Mouse (Mus musculus) megakaryocyte, embryonic 14.5 days (primary cell): Measurements from ENCODE around the gene Txndc11. TPM values are rescaled to one million over a fixed set of nuclear protein-coding genes. Genes with fewer than 3 reads are reported as not detected.

Experiments used
- H3K27me3 ChIP-seq: replicated peaks from 2 replicates; pipeline ENCODE3; 2012; ENCODE audit warnings: inconsistent platforms
- H3K36me3 ChIP-seq: replicated peaks from 2 replicates; pipeline ENCODE3; 2012; ENCODE audit warnings: low read length, inconsistent platforms, mixed read lengths
- H3K4me1 ChIP-seq: 2 replicates; pipeline ENCODE4 v1.6.1; 2012; ENCODE audit warnings: inconsistent platforms
- H3K4me3 ChIP-seq: replicated peaks from 2 replicates; pipeline ENCODE3; 2012; ENCODE audit warnings: moderate library complexity, mild to moderate bottlenecking, inconsistent platforms
- H3K9me3 ChIP-seq: 2 replicates; pipeline ENCODE4 v1.6.1; 2012; ENCODE audit warnings: inconsistent platforms
- FLI1 ChIP-seq: IDR thresholded peaks from 2 replicates; pipeline ENCODE4 v1.6.1; 2012; ENCODE audit warnings: low read length, inconsistent platforms, mixed read lengths
- GATA1 ChIP-seq: IDR thresholded peaks from 3 replicates; pipeline ENCODE4 v1.6.1; 2012; ENCODE audit warnings: mixed read lengths, low read length, inconsistent platforms, borderline replicate concordance
- polyA plus RNA-seq: library from polyadenylated mRNA; stranded (reverse); fragments of >175 nt; gene quantifications from 2 replicates; pipeline ENCODE4 v1.2.3, GENCODE M21; 2012; ENCODE audit warnings: low replicate concordance; ENCODE audit not compliant: insufficient read depth

Gene Txndc11
- polyA plus RNA-seq, 1 experiment = 30.8 TPM

- no peak for TF ChIP-seq FLI1
- H3K4me1 ChIP-seq = peaks cover 57% of the 10 kb centered on the region
- no peaks in the 10 kb centered on the region for H3K9me3 ChIP-seq
- peaks cover 99% of the 10 kb centered on the region for H3K36me3 ChIP-seq
- H3K27me3 ChIP-seq = no peaks in the 10 kb centered on the region
- H3K4me3 ChIP-seq = no peak overlapping the region
Observed at GRCm38 (mm10) chr16:11084181-11084580, 50.3 kb downstream of the Txndc11 start.

DNA sequence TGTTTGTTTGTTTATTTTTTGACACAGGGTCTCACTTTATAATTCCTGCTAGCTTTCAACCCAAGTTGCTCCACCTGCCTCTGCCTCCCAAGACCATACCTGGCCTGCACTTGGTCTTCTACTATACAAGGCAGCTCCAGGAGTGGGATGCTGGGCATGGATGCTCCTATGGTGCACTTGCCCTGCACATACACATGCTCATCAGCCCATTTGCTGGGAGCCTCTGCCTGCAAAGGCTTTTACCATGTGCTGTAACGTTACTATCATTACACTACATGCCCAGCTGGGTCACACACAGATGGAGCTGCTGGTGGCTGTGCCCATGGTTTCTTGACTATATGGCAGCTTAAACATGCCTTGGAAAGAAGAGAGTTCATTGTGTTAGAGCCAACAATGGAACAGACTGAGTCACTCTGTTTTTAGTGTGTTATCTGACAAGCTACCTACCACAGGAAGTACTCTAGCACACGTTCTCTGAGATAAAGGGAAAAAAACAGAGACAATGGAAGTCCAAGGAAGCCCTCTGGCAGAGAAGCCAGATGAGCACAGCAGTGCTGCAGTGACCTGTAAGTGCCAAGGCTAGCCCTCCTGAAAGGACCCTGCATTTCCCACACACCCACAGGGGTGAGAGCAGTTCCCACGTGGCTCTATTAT is 56.1 kb downstream of the Txndc11 start:
- TF ChIP-seq GATA1 (peak; percentile 86; the same call in 2 of the 3 replicates), FLI1 (no peak; the same call in 1 of the 2 replicates)
- H3K36me3 ChIP-seq = peaks cover 99% of the 10 kb centered on the region
- H3K4me1 ChIP-seq = peaks cover 67% of the 10 kb centered on the region
- no peaks in the 10 kb centered on the region for H3K27me3 ChIP-seq
- peak overlapping the region; percentile 86 for H3K4me3 ChIP-seq
- H3K9me3 ChIP-seq = no peaks in the 10 kb centered on the region

DNA sequence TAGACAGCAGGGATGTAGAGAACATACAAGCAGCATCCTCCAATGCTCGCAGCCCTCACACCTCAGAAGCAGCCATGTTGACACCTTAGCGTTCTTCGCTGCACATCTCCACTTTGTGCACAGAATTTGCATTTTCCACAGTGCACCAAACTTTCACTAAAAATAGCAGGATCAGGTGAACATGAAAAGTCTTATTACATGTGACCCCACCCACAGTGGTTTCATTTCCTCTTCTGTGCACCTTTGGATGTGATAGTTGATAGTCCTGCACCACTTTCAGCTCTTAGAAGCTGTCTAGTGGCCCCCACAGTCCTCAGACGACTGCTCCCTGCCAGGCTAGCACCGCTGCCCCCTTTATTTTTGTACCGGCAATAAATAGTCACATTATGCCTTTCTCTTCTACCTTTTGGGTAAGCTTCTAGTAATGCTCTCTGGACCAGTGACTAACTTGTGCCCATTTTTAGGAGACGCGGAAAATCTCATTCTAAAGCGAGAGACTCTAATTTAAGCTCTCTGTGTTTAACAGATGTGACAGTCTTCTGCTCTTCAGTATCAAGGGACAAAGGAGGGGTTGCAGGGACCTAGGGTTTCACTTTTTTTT is 56.7 kb downstream of the Txndc11 start:
- Histone ChIP-seq H3K9me3 (no peaks in the 10 kb centered on the region), H3K4me1 (peaks cover 68% of the 10 kb centered on the region), H3K36me3 (peaks cover 98% of the 10 kb centered on the region), H3K4me3 (peak overlapping the region; percentile 72), H3K27me3 (no peaks in the 10 kb centered on the region)
- TF ChIP-seq FLI1 = no peak
- TF ChIP-seq GATA1 = no peak

- no peak overlapping the region for H3K4me3 ChIP-seq
- no peaks in the 10 kb centered on the region for H3K9me3 ChIP-seq
- H3K4me1 ChIP-seq = peaks cover 85% of the 10 kb centered on the region
- no peak for TF ChIP-seq GATA1
- no peak for TF ChIP-seq FLI1
- peaks cover 4% of the 10 kb centered on the region for H3K27me3 ChIP-seq
- peaks cover 89% of the 10 kb centered on the region for H3K36me3 ChIP-seq
Observed at GRCm38 (mm10) chr16:11073060-11073459, 61.4 kb downstream of the Txndc11 start.

DNA sequence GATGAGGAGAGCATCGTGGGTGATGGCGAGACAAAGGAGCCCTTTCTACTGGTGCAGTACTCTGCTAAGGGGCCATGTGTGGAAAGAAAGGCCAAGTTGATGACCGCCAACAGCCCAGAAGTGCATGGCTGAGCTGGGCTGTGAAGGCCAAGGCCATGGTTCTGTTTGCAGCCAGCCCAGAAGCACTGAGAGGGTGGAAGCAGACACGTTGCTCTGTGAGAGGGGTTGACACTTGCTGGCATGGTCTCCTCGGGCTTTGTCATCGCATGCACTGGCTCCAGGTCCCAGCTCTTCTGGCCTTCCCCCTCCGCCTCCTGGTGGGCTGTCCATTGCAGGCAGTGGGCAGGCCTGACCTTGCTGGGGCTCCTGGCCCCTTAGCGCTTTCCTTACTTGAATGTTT is 62.0 kb downstream of the Txndc11 start:
- Histone ChIP-seq H3K4me1 (peaks cover 85% of the 10 kb centered on the region), H3K9me3 (no peaks in the 10 kb centered on the region), H3K4me3 (no peak overlapping the region), H3K36me3 (peaks cover 87% of the 10 kb centered on the region), H3K27me3 (peaks cover 10% of the 10 kb centered on the region)
- TF ChIP-seq FLI1 (no peak), GATA1 (no peak)

- Histone ChIP-seq H3K4me3 (no peak overlapping the region), H3K36me3 (peaks cover 82% of the 10 kb centered on the region), H3K9me3 (no peaks in the 10 kb centered on the region), H3K4me1 (peaks cover 88% of the 10 kb centered on the region), H3K27me3 (peaks cover 12% of the 10 kb centered on the region)
- TF ChIP-seq GATA1 (no peak), FLI1 (no peak)
Observed at GRCm38 (mm10) chr16:11071887-11072286, 62.6 kb downstream of the Txndc11 start.

DNA sequence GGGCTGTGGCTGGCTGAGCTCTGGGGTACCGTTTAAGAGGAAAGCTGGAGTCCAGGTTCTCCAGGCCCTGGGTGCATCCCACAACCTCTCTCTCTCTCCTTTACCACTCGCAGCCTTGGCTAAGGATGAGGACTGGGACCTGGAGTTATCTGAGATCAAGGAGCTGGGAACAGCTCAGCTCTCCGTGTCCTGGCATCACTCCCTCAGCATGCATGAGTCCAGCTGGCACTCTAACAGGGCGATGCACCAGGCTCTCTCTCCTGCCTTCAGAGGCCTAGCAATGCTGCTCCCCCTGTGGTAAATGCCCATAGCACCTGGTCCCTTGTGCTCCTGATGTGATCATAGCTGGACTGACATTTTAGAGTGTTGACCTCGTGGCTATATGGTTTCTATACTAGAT is 63.3 kb downstream of the Txndc11 start:
- Histone ChIP-seq H3K4me1 (peaks cover 91% of the 10 kb centered on the region), H3K4me3 (no peak overlapping the region), H3K27me3 (peaks cover 16% of the 10 kb centered on the region), H3K9me3 (no peaks in the 10 kb centered on the region), H3K36me3 (peaks cover 74% of the 10 kb centered on the region)
- no peak for TF ChIP-seq GATA1
- TF ChIP-seq FLI1 = no peak

DNA sequence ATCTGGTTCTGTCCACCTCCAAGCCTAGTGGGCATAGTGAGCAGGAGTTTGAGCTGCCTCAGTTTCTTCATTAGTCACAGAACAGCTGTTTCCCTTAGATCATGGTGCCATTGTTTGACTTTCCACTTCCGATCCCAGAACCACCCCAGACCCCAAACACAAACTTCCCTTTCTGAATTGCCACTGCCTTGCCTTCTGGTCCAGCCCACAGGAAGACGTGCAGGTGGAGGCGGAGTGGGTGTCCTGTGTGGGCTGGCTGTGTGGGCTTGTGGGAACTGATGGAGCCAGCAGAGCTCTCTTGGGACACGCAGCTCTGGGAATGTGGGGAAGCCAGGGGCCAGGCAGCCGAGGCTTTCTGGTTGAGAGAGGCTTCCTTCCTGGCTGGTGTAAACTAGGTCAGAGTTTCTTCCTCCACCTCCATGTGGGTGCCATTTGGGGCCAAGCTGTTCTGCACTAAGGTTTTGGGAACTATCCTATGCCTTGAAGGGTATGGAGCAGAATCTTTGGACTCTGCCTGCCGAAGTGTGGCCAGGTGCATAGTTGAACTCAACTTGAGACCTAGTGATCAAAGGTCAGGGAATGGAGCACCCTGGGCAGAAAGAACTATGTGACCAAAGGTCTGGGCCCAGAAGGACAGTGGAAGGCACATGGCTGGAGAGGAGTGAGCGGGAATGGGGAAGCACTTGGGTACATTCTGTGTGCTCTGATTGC is 64.6 kb downstream of the Txndc11 start:
- Histone ChIP-seq H3K4me3 (peak overlapping the region; percentile 83), H3K36me3 (peaks cover 61% of the 10 kb centered on the region), H3K27me3 (peaks cover 17% of the 10 kb centered on the region), H3K4me1 (peaks cover 91% of the 10 kb centered on the region), H3K9me3 (no peaks in the 10 kb centered on the region)
- no peak for TF ChIP-seq FLI1
- TF ChIP-seq GATA1 = no peak

GRCm38 (mm10) chr16:11069271-11069670 is 65.2 kb downstream of the Txndc11 start:
- TF ChIP-seq FLI1 (no peak), GATA1 (no peak)
- peaks cover 21% of the 10 kb centered on the region for H3K27me3 ChIP-seq
- peak overlapping the region; percentile 83 for H3K4me3 ChIP-seq
- H3K4me1 ChIP-seq = peaks cover 96% of the 10 kb centered on the region
- H3K9me3 ChIP-seq = no peaks in the 10 kb centered on the region
- peaks cover 55% of the 10 kb centered on the region for H3K36me3 ChIP-seq

DNA sequence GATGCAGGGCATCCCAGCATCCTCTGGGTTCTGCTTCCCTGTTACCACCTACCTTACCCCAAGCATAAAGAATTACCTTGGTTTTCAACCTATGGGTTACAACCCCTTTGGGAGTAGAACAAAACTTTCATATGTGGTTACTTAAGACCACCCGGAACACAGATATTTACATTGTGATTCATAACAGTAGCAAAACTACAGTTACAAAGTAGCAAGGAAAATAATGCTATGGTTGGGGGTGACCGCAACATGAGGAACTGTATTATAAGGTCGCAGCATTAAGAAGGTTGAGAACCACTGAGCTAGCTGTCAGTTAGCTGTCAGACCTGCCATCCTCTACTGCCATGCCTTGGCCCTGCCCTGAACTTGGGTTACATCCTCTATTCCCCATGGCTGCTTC is 65.8 kb downstream of the Txndc11 start:
- Histone ChIP-seq H3K27me3 (peaks cover 21% of the 10 kb centered on the region), H3K4me1 (peaks cover 96% of the 10 kb centered on the region), H3K9me3 (no peaks in the 10 kb centered on the region), H3K36me3 (peaks cover 49% of the 10 kb centered on the region), H3K4me3 (peak overlapping the region; percentile 97)
- no peak for TF ChIP-seq FLI1
- TF ChIP-seq GATA1 = no peak
